Mouse (Mus musculus) embryonic facial prominence, embryonic 13.5 days (tissue): ENCODE data around the gene Pde4d. TPM values are rescaled to one million over a fixed set of nuclear protein-coding genes. Genes with fewer than 3 reads are reported as not detected.

ENCODE experiments used
- ATAC-seq: fragments of 200-750 bp; cut with Nextera tagmentation; 2 replicates; pipeline ENCODE4 v1.8.0; 2017; ENCODE audit warnings: low read depth; ENCODE audit not compliant: insufficient number of reproducible peaks, insufficient read depth, low FRiP score, low TSS enrichment
- H3K27ac ChIP-seq: fragments of 300-500 bp; sonication (generic); 2 replicates; pipeline ENCODE4 v1.5.1; 2015; ENCODE audit warnings: moderate library complexity, mild to moderate bottlenecking, inconsistent platforms
- H3K27me3 ChIP-seq: fragments of 300-500 bp; sonication (generic); 2 replicates; pipeline ENCODE4 v1.6.1; 2015; ENCODE audit warnings: mild to moderate bottlenecking, inconsistent platforms
- H3K36me3 ChIP-seq: fragments of 300-500 bp; sonication (generic); 2 replicates; pipeline ENCODE4 v1.6.1; 2015; ENCODE audit warnings: mild to moderate bottlenecking, inconsistent platforms
- H3K4me1 ChIP-seq: fragments of 300-500 bp; sonication (generic); 2 replicates; pipeline ENCODE4 v1.6.1; 2015; ENCODE audit warnings: inconsistent platforms
- H3K4me2 ChIP-seq: fragments of 300-500 bp; sonication (generic); 2 replicates; pipeline ENCODE4 v1.6.1; 2015; ENCODE audit warnings: moderate library complexity, mild to moderate bottlenecking, inconsistent platforms
- H3K4me3 ChIP-seq: fragments of 300-500 bp; sonication (generic); 2 replicates; pipeline ENCODE4 v1.5.1; 2015; ENCODE audit warnings: mild to moderate bottlenecking, inconsistent platforms
- H3K9ac ChIP-seq: fragments of 300-500 bp; sonication (generic); 2 replicates; pipeline ENCODE4 v1.6.1; 2015; ENCODE audit warnings: mild to moderate bottlenecking, inconsistent platforms
- H3K9me3 ChIP-seq: fragments of 300-500 bp; sonication (generic); 2 replicates; pipeline ENCODE4 v1.6.1; 2016; ENCODE audit warnings: inconsistent platforms
- WGBS: fragments of 180-500 bp; shearing (Covaris S2); methylation state at CpG from one replicate; pipeline ENCODE4 v1.1.7; 2015; ENCODE audit warnings: mixed read lengths; 5-methylcytosine and 5-hydroxymethylcytosine counted together
- polyA plus RNA-seq: library from polyadenylated mRNA; unstranded; fragments of >200 nt; fragmentation: Nextera tagmentation; extraction: Ambion mirVana; gene quantifications from 2 replicates; pipeline ENCODE4 v1.2.1, GENCODE M21; 2015

The Pde4d gene
- polyA plus RNA-seq, 1 experiment from 2014 or later: 22.9 TPM

GRCm38 (mm10) chr13:108603502-108603901, 153.8 kb downstream of the Pde4d start:
- Histone ChIP-seq H3K4me2 (no peak overlapping the region), H3K27me3 (no peaks in the 10 kb centered on the region), H3K27ac (no peak overlapping the region), H3K9ac (no peak overlapping the region), H3K4me1 (peaks cover 2% of the 10 kb centered on the region; the same call in 1 of the 2 replicates), H3K9me3 (no peaks in the 10 kb centered on the region), H3K4me3 (no peak overlapping the region), H3K36me3 (no peaks in the 10 kb centered on the region)
- ATAC-seq: no peak
- WGBS: 47% methylated on average over 1 of the region's 1 CpGs

GRCm38 (mm10) chr13:108604213-108604612, 154.5 kb downstream of the Pde4d start:
- Histone ChIP-seq H3K27me3 (no peaks in the 10 kb centered on the region), H3K4me2 (no peak overlapping the region), H3K4me3 (no peak overlapping the region), H3K4me1 (peaks cover 2% of the 10 kb centered on the region; the same call in 1 of the 2 replicates), H3K9ac (no peak overlapping the region), H3K27ac (no peak overlapping the region), H3K36me3 (no peaks in the 10 kb centered on the region), H3K9me3 (no peaks in the 10 kb centered on the region)
- no peak for ATAC-seq

GRCm38 (mm10) chr13:108618207-108618606, 168.5 kb downstream of the Pde4d start:
- Histone ChIP-seq H3K9ac (no peak overlapping the region), H3K27me3 (no peaks in the 10 kb centered on the region), H3K36me3 (no peaks in the 10 kb centered on the region), H3K4me2 (no peak overlapping the region), H3K4me3 (no peak overlapping the region), H3K4me1 (no peaks in the 10 kb centered on the region), H3K27ac (no peak overlapping the region), H3K9me3 (no peaks in the 10 kb centered on the region)
- WGBS: 85% methylated on average over 1 of the region's 1 CpGs
- no peak for ATAC-seq

- Histone ChIP-seq H3K9ac (no peak overlapping the region), H3K4me2 (no peak overlapping the region), H3K27ac (no peak overlapping the region), H3K36me3 (no peaks in the 10 kb centered on the region), H3K4me1 (no peaks in the 10 kb centered on the region), H3K27me3 (no peaks in the 10 kb centered on the region), H3K9me3 (no peaks in the 10 kb centered on the region), H3K4me3 (no peak overlapping the region)
- WGBS: 49% methylated on average over 4 of the region's 4 CpGs
- ATAC-seq: no peak
Measured at GRCm38 (mm10) chr13:108622681-108623080, 172.9 kb downstream of the Pde4d start.

GRCm38 (mm10) chr13:108623929-108624328, 174.2 kb downstream of the Pde4d start:
- Histone ChIP-seq H3K9ac (no peak overlapping the region), H3K36me3 (no peaks in the 10 kb centered on the region), H3K4me2 (no peak overlapping the region), H3K27me3 (no peaks in the 10 kb centered on the region), H3K27ac (no peak overlapping the region), H3K4me1 (no peaks in the 10 kb centered on the region), H3K4me3 (no peak overlapping the region), H3K9me3 (no peaks in the 10 kb centered on the region)
- WGBS: 72% methylated on average over 3 of the region's 3 CpGs
- no peak for ATAC-seq

GRCm38 (mm10) chr13:108626166-108626565, 176.4 kb downstream of the Pde4d start:
- 71% methylated on average over 3 of the region's 3 CpGs for WGBS
- no peaks in the 10 kb centered on the region for H3K27me3 ChIP-seq
- no peaks in the 10 kb centered on the region for H3K4me1 ChIP-seq
- no peak overlapping the region for H3K4me2 ChIP-seq
- H3K27ac ChIP-seq: no peak overlapping the region
- no peak overlapping the region for H3K4me3 ChIP-seq
- H3K36me3 ChIP-seq: no peaks in the 10 kb centered on the region
- H3K9ac ChIP-seq: no peak overlapping the region
- no peaks in the 10 kb centered on the region for H3K9me3 ChIP-seq
- ATAC-seq: no peak

- H3K9me3 ChIP-seq: no peaks in the 10 kb centered on the region
- no peaks in the 10 kb centered on the region for H3K27me3 ChIP-seq
- no peak overlapping the region for H3K4me3 ChIP-seq
- no peaks in the 10 kb centered on the region for H3K36me3 ChIP-seq
- WGBS: 88% methylated on average over 2 of the region's 2 CpGs
- H3K4me1 ChIP-seq: no peaks in the 10 kb centered on the region
- H3K4me2 ChIP-seq: no peak overlapping the region
- H3K27ac ChIP-seq: no peak overlapping the region
- no peak overlapping the region for H3K9ac ChIP-seq
- no peak for ATAC-seq
Measured at GRCm38 (mm10) chr13:108628501-108628900, 178.8 kb downstream of the Pde4d start.

GRCm38 (mm10) chr13:108630576-108630975, 180.8 kb downstream of the Pde4d start:
- no peak overlapping the region for H3K4me3 ChIP-seq

GRCm38 (mm10) chr13:108631222-108631621, 181.5 kb downstream of the Pde4d start:
- ATAC-seq: no peak
- H3K4me3 ChIP-seq: no peak overlapping the region
- H3K4me2 ChIP-seq: no peak overlapping the region
- no peak overlapping the region for H3K27ac ChIP-seq
- H3K9ac ChIP-seq: no peak overlapping the region
- no peaks in the 10 kb centered on the region for H3K4me1 ChIP-seq
- no peaks in the 10 kb centered on the region for H3K9me3 ChIP-seq
- H3K36me3 ChIP-seq: no peaks in the 10 kb centered on the region
- H3K27me3 ChIP-seq: no peaks in the 10 kb centered on the region
- 56% methylated on average over 3 of the region's 3 CpGs for WGBS

More at GRCm38 (mm10) chr13:108630576-108630975, 180.8 kb downstream of the Pde4d start:
- no peaks in the 10 kb centered on the region for H3K36me3 ChIP-seq
- H3K9ac ChIP-seq: no peak overlapping the region
- H3K9me3 ChIP-seq: no peaks in the 10 kb centered on the region
- 67% methylated on average over 2 of the region's 2 CpGs for WGBS
- no peak overlapping the region for H3K27ac ChIP-seq
- ATAC-seq: no peak
- no peak overlapping the region for H3K4me2 ChIP-seq
- no peaks in the 10 kb centered on the region for H3K27me3 ChIP-seq
- no peaks in the 10 kb centered on the region for H3K4me1 ChIP-seq

GRCm38 (mm10) chr13:108636526-108636925, 186.8 kb downstream of the Pde4d start:
- 50% methylated on average over 1 of the region's 1 CpGs for WGBS
- H3K9ac ChIP-seq: no peak overlapping the region
- H3K4me3 ChIP-seq: no peak overlapping the region
- H3K4me1 ChIP-seq: no peaks in the 10 kb centered on the region
- H3K36me3 ChIP-seq: no peaks in the 10 kb centered on the region
- H3K4me2 ChIP-seq: no peak overlapping the region
- H3K27ac ChIP-seq: no peak overlapping the region
- no peaks in the 10 kb centered on the region for H3K9me3 ChIP-seq
- H3K27me3 ChIP-seq: no peaks in the 10 kb centered on the region
- ATAC-seq: no peak

GRCm38 (mm10) chr13:108642259-108642658, 192.5 kb downstream of the Pde4d start:
- no peaks in the 10 kb centered on the region for H3K36me3 ChIP-seq
- no peak for ATAC-seq
- 81% methylated on average over 5 of the region's 5 CpGs for WGBS

GRCm38 (mm10) chr13:108646801-108647200, 197.1 kb downstream of the Pde4d start:
- no peak overlapping the region for H3K4me2 ChIP-seq
- H3K4me1 ChIP-seq: no peaks in the 10 kb centered on the region
- no peaks in the 10 kb centered on the region for H3K36me3 ChIP-seq
- WGBS: 83% methylated on average over 6 of the region's 6 CpGs
- H3K9me3 ChIP-seq: no peaks in the 10 kb centered on the region
- ATAC-seq: no peak
- H3K4me3 ChIP-seq: no peak overlapping the region
- no peak overlapping the region for H3K9ac ChIP-seq
- no peaks in the 10 kb centered on the region for H3K27me3 ChIP-seq
- H3K27ac ChIP-seq: no peak overlapping the region

More at GRCm38 (mm10) chr13:108642259-108642658, 192.5 kb downstream of the Pde4d start:
- no peaks in the 10 kb centered on the region for H3K4me1 ChIP-seq
- no peak overlapping the region for H3K27ac ChIP-seq
- no peaks in the 10 kb centered on the region for H3K9me3 ChIP-seq
- H3K4me2 ChIP-seq: no peak overlapping the region
- H3K27me3 ChIP-seq: no peaks in the 10 kb centered on the region
- H3K9ac ChIP-seq: no peak overlapping the region
- no peak overlapping the region for H3K4me3 ChIP-seq

- Histone ChIP-seq H3K4me1 (no peaks in the 10 kb centered on the region), H3K4me2 (no peak overlapping the region), H3K27me3 (no peaks in the 10 kb centered on the region), H3K9ac (no peak overlapping the region), H3K36me3 (no peaks in the 10 kb centered on the region), H3K27ac (no peak overlapping the region), H3K4me3 (no peak overlapping the region), H3K9me3 (no peaks in the 10 kb centered on the region)
- WGBS: 91% methylated on average over 11 of the region's 11 CpGs
- ATAC-seq: no peak
Measured at GRCm38 (mm10) chr13:108647239-108647638, 197.5 kb downstream of the Pde4d start.
